Mouse (Mus musculus): ENCODE data around the gene Mybpc2. TPM values are rescaled to one million over a fixed set of nuclear protein-coding genes. Genes with fewer than 3 reads are reported as not detected.

Mybpc2 gene
- total and polyA plus RNA-seq, 3 experiments: 0.05 TPM; not detected in 2

DNA sequence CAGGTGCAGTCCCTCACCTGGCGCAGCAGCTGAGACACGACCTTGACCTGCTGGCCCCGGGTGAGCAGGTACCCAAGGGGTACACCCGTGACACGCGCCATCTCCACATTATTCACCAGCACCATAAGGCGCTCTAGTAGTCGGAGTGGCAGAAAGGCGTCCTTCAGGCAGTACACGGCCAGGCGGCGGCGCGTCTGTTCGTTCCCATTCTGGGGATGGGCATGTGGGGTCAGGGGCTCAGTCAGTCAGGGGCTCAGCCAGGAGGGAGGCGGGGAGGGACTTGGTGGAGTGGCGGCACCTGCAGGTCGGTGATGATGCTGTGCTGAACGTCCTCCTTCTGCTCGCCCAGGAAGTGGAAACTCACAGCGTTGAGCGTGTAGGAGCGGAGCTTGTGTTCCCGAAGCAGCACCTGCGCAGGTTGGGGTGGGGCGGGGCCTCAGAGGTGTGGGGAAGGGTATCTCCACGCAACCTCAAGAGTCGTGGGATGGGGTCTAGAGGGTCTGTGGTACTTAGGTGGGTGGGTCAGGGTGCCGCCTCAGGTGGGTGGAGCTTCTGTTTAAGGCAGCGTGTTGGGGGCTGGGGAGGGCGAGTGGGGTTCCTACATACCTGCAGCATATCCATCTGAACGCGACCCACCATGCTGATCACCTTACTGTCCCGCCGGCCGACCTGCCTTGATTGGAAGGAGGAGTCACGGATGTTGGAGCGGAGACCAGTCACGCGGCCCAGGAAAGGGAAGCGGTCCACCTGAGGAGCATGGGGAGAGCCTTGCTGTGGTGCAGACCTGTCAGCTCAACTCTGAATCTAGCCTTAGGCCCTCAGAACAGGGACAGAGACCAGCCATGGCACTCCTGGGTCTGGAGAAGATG, 14.5 kb upstream of the Mybpc2 start:
- Histone ChIP-seq H3K27me3 (ENCODE audit: insufficient read depth, low read length) (no peaks in the 10 kb centered on the region; the same call in 1 of the 2 replicates), H3K9me3 (replicated peaks) (no peaks in the 10 kb centered on the region), H3K4me1 (ENCODE audit: insufficient read depth, low read depth, low read length) (peaks cover 33% of the 10 kb centered on the region), H3K36me3 (replicated peaks) (peaks cover 100% of the 10 kb centered on the region), H3K4me3 (ENCODE audit: low read depth, low read length) (0 out of 2 replicates have a peak overlapping the region, but pooled peaks have one; percentile 17)
- ATAC-seq (ENCODE audit: extremely low read depth, insufficient number of reproducible peaks, low FRiP score, poor library complexity, severe bottlenecking) (no peak), DNase-seq (ENCODE audit: low spot score) (no peak)
- TF ChIP-seq CTCF (IDR thresholded peaks at IDR 0.05; ENCODE audit: low read depth, low read length): no peak
- TF ChIP-seq GATA1 (IDR thresholded peaks at IDR 0.05; ENCODE audit: borderline replicate concordance, low read length): no peak
- no peak for TF ChIP-seq GATA2 (IDR thresholded peaks at IDR 0.05; ENCODE audit: borderline replicate concordance, low read depth, low read length)
- no peak for TF ChIP-seq TAL1 (conservative IDR thresholded peaks at IDR 0.05; ENCODE audit: low read depth, low read length)
- no peak for TF ChIP-seq POLR2AphosphoS5 (IDR thresholded peaks at IDR 0.05; ENCODE audit: insufficient replicate concordance, low read depth, low read length)

DNA sequence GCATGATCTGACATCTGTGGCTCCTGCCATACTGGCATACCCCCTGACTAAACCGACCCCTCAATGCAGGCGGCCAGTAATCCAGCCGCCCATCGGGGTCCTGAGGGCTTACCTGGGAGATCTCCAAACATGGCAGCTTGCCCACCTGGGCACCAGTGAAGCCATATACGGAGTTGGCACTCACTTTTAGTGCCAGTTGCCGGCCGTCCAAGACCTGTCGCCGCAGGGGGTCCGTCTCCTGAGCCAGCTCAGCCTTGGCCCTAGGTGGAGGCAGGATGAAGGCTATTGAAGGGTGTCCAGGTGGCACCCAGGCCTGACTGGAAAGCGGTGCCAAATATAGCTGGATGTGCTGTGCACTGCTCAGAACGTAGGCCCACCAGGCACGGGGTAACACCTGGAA, 13.0 kb upstream of the Mybpc2 start:
- DNase-seq (ENCODE audit: low spot score) (no peak), ATAC-seq (ENCODE audit: extremely low read depth, insufficient number of reproducible peaks, low FRiP score, poor library complexity, severe bottlenecking) (no peak)
- Histone ChIP-seq H3K36me3 (replicated peaks) (peaks cover 100% of the 10 kb centered on the region), H3K9me3 (replicated peaks) (no peaks in the 10 kb centered on the region), H3K27me3 (ENCODE audit: insufficient read depth, low read length) (no peaks in the 10 kb centered on the region; the same call in 1 of the 2 replicates), H3K4me1 (ENCODE audit: insufficient read depth, low read depth, low read length) (peaks cover 42% of the 10 kb centered on the region), H3K4me3 (ENCODE audit: low read depth, low read length) (no peak overlapping the region)
- TF ChIP-seq POLR2AphosphoS5 (IDR thresholded peaks at IDR 0.05; ENCODE audit: insufficient replicate concordance, low read depth, low read length) (no peak), GATA2 (IDR thresholded peaks at IDR 0.05; ENCODE audit: borderline replicate concordance, low read depth, low read length) (no peak), TAL1 (conservative IDR thresholded peaks at IDR 0.05; ENCODE audit: low read depth, low read length) (no peak), GATA1 (IDR thresholded peaks at IDR 0.05; ENCODE audit: borderline replicate concordance, low read length) (no peak), CTCF (IDR thresholded peaks at IDR 0.05; ENCODE audit: low read depth, low read length) (no peak)

- TF ChIP-seq POLR2AphosphoS5 (IDR thresholded peaks at IDR 0.05; ENCODE audit: insufficient replicate concordance, low read depth, low read length) (no peak), CTCF (IDR thresholded peaks at IDR 0.05; ENCODE audit: low read depth, low read length) (no peak), GATA1 (IDR thresholded peaks at IDR 0.05; ENCODE audit: borderline replicate concordance, low read length) (no peak), TAL1 (conservative IDR thresholded peaks at IDR 0.05; ENCODE audit: low read depth, low read length) (no peak), GATA2 (IDR thresholded peaks at IDR 0.05; ENCODE audit: borderline replicate concordance, low read depth, low read length) (no peak)
- no peaks in the 10 kb centered on the region; the same call in 1 of the 2 replicates for H3K27me3 ChIP-seq (ENCODE audit: insufficient read depth, low read length)
- DNase-seq (ENCODE audit: low spot score): no peak
- H3K4me1 ChIP-seq (ENCODE audit: insufficient read depth, low read depth, low read length): peaks cover 47% of the 10 kb centered on the region
- H3K36me3 ChIP-seq (replicated peaks): peaks cover 100% of the 10 kb centered on the region
- H3K9me3 ChIP-seq (replicated peaks): no peaks in the 10 kb centered on the region
- H3K4me3 ChIP-seq (ENCODE audit: low read depth, low read length): no peak overlapping the region
- no peak for ATAC-seq (ENCODE audit: extremely low read depth, insufficient number of reproducible peaks, low FRiP score, poor library complexity, severe bottlenecking)
Measured at GRCm38 (mm10) chr7:44537009-44537408, 12.6 kb upstream of the Mybpc2 start.

- no peak overlapping the region for H3K4me3 ChIP-seq (ENCODE audit: low read depth, low read length)
- peaks cover 100% of the 10 kb centered on the region for H3K36me3 ChIP-seq (replicated peaks)
- no peak for ATAC-seq (ENCODE audit: extremely low read depth, insufficient number of reproducible peaks, low FRiP score, poor library complexity, severe bottlenecking)
- TF ChIP-seq POLR2AphosphoS5 (IDR thresholded peaks at IDR 0.05; ENCODE audit: insufficient replicate concordance, low read depth, low read length) (no peak), CTCF (IDR thresholded peaks at IDR 0.05; ENCODE audit: low read depth, low read length) (no peak), GATA1 (IDR thresholded peaks at IDR 0.05; ENCODE audit: borderline replicate concordance, low read length) (no peak), GATA2 (IDR thresholded peaks at IDR 0.05; ENCODE audit: borderline replicate concordance, low read depth, low read length) (no peak), TAL1 (conservative IDR thresholded peaks at IDR 0.05; ENCODE audit: low read depth, low read length) (no peak)
- no peak for DNase-seq (ENCODE audit: low spot score)
- peaks cover 49% of the 10 kb centered on the region for H3K4me1 ChIP-seq (ENCODE audit: insufficient read depth, low read depth, low read length)
- no peaks in the 10 kb centered on the region; the same call in 1 of the 2 replicates for H3K27me3 ChIP-seq (ENCODE audit: insufficient read depth, low read length)
- no peaks in the 10 kb centered on the region for H3K9me3 ChIP-seq (replicated peaks)
Measured at GRCm38 (mm10) chr7:44536590-44536968, 12.1 kb upstream of the Mybpc2 start.

- H3K9me3 ChIP-seq (replicated peaks): no peaks in the 10 kb centered on the region
- peaks cover 94% of the 10 kb centered on the region for H3K36me3 ChIP-seq (replicated peaks)
- DNase-seq (ENCODE audit: low spot score): no peak
- H3K27me3 ChIP-seq (ENCODE audit: insufficient read depth, low read length): no peaks in the 10 kb centered on the region; the same call in 1 of the 2 replicates
- peaks cover 55% of the 10 kb centered on the region for H3K4me1 ChIP-seq (ENCODE audit: insufficient read depth, low read depth, low read length)
- TF ChIP-seq CTCF (IDR thresholded peaks at IDR 0.05; ENCODE audit: low read depth, low read length): no peak
- no peak for TF ChIP-seq TAL1 (conservative IDR thresholded peaks at IDR 0.05; ENCODE audit: low read depth, low read length)
- TF ChIP-seq POLR2AphosphoS5 (IDR thresholded peaks at IDR 0.05; ENCODE audit: insufficient replicate concordance, low read depth, low read length): no peak
- TF ChIP-seq GATA2 (IDR thresholded peaks at IDR 0.05; ENCODE audit: borderline replicate concordance, low read depth, low read length): no peak
- no peak for TF ChIP-seq GATA1 (IDR thresholded peaks at IDR 0.05; ENCODE audit: borderline replicate concordance, low read length)
- no peak for ATAC-seq (ENCODE audit: extremely low read depth, insufficient number of reproducible peaks, low FRiP score, poor library complexity, severe bottlenecking)
- no peak overlapping the region for H3K4me3 ChIP-seq (ENCODE audit: low read depth, low read length)
Measured at GRCm38 (mm10) chr7:44535657-44536589, 11.5 kb upstream of the Mybpc2 start.

All from G1E (cell line).